Mouse (Mus musculus) megakaryocyte, embryonic 14.5 days (primary cell): Measurements from ENCODE around the gene Tsen34. TPM values are rescaled to one million over a fixed set of nuclear protein-coding genes. Genes with fewer than 3 reads are reported as not detected.
"Not testable (repeated sequence)": the region's sequence is repeated elsewhere in the genome, so short reads cannot be mapped to it uniquely, and the experiment has no call there.

Experiments
- H3K27me3 ChIP-seq: replicated peaks from 2 replicates; pipeline ENCODE3; 2012; ENCODE audit warnings: inconsistent platforms
- H3K36me3 ChIP-seq: replicated peaks from 2 replicates; pipeline ENCODE3; 2012; ENCODE audit warnings: low read length, inconsistent platforms, mixed read lengths
- H3K4me1 ChIP-seq: 2 replicates; pipeline ENCODE4 v1.6.1; 2012; ENCODE audit warnings: inconsistent platforms
- H3K4me3 ChIP-seq: replicated peaks from 2 replicates; pipeline ENCODE3; 2012; ENCODE audit warnings: moderate library complexity, mild to moderate bottlenecking, inconsistent platforms
- H3K9me3 ChIP-seq: 2 replicates; pipeline ENCODE4 v1.6.1; 2012; ENCODE audit warnings: inconsistent platforms
- FLI1 ChIP-seq: IDR thresholded peaks from 2 replicates; pipeline ENCODE4 v1.6.1; 2012; ENCODE audit warnings: low read length, inconsistent platforms, mixed read lengths
- GATA1 ChIP-seq: IDR thresholded peaks from 3 replicates; pipeline ENCODE4 v1.6.1; 2012; ENCODE audit warnings: mixed read lengths, low read length, inconsistent platforms, borderline replicate concordance
- polyA plus RNA-seq: library from polyadenylated mRNA; stranded (reverse); fragments of >175 nt; gene quantifications from 2 replicates; pipeline ENCODE4 v1.2.3, GENCODE M21; 2012; ENCODE audit warnings: low replicate concordance; ENCODE audit not compliant: insufficient read depth

The Tsen34 gene
- polyA plus RNA-seq, 1 experiment: 60.0 TPM

DNA sequence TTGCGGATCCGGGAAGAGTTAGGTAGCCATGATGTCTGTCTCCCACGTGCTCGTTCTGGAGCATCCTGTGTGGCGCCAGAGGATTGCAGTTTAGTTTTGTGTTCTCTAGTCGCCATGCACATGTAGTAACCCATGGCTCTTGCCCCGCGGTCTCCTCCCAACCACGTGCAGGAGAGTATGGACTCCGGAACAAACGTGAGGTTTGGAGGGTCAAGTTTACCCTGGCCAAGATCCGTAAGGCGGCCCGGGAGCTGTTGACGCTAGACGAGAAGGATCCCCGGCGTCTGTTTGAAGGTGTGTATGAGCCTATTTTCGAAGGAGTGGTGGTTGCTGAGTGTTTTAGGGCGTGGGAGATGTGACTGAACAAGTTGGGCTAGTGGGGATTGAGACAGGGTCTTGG lies 11.8 kb downstream of the Tsen34 start:
- H3K36me3 ChIP-seq: peaks cover 44% of the 10 kb centered on the region
- H3K4me1 ChIP-seq: peaks cover 27% of the 10 kb centered on the region
- TF ChIP-seq FLI1 (no peak), GATA1 (no peak)
- peak overlapping the region; percentile 95 for H3K4me3 ChIP-seq
- H3K9me3 ChIP-seq: no peaks in the 10 kb centered on the region
- no peaks in the 10 kb centered on the region for H3K27me3 ChIP-seq

DNA sequence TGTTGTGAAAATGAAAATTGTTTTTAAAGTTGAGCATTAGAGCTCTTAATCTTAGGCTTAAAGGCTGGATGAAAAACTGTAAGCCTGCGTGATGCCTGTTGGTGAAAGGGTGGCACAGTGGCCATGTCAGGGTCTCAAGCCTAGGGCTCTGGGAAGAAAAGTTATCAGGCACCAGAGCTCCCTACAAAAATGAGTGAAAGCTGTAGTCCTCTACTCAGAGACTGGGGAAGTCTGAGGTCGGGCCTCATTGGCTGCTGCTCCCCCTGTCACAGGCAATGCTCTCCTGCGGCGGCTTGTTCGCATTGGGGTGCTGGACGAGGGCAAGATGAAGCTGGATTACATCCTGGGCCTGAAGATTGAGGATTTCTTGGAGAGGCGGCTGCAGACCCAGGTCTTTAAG lies 12.8 kb downstream of the Tsen34 start:
- Histone ChIP-seq H3K36me3 (peaks cover 34% of the 10 kb centered on the region), H3K4me1 (peaks cover 27% of the 10 kb centered on the region), H3K4me3 (peak overlapping the region; percentile 95)
- H3K27me3 ChIP-seq, H3K9me3 ChIP-seq: not testable (repeated sequence)

DNA sequence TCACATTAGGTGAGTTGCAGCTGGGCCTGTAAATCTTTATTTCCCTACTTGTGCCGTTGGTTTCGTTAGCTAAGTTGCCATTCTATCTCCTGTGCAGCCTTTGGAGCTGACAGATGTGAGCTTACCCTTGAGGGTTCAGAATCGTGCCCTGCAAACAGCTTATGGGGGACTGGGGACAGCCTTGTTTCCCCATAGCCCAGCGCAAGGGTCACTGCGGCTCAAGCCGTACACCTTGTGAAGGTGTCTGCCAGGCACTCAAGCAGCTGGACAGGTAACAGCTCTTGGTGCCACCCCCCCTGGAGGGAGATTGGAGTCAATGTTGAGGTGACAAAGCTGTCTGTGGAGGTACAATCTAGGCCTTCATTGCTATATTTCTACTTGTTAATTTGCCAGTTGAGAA lies 13.2 kb downstream of the Tsen34 start:
- peaks cover 33% of the 10 kb centered on the region for H3K36me3 ChIP-seq
- TF ChIP-seq FLI1 (no peak), GATA1 (no peak)
- H3K9me3 ChIP-seq: no peaks in the 10 kb centered on the region
- H3K27me3 ChIP-seq: no peaks in the 10 kb centered on the region
- peak overlapping the region; percentile 85 for H3K4me3 ChIP-seq
- peaks cover 27% of the 10 kb centered on the region for H3K4me1 ChIP-seq

DNA sequence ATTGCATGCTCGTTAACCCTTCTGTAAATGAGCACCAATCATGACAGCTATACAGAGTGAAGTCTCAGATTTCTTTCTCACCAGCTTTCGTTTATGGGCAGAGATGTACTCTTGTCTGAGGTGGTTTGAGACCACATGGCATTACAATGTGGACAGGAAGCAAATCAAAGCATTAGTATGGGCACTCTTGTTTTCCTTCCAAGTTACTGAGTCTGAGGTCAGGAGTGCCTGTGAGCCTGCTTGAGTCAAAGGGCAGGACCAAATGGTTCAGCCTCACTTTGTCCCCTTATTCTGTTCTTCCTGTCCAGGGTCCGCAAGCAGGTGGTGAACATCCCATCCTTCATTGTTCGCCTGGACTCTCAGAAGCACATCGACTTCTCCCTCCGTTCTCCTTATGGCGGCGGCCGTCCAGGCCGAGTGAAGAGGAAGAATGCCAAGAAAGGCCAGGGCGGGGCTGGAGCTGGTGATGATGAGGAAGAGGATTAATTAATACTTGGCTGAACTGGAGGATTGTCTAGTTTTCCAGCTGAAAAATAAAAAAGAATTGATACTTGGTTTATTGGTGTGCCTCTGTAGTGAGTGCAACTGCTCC lies 13.8 kb downstream of the Tsen34 start:
- TF ChIP-seq FLI1: no peak
- TF ChIP-seq GATA1: no peak
- H3K4me3 ChIP-seq: peak overlapping the region; percentile 85

DNA sequence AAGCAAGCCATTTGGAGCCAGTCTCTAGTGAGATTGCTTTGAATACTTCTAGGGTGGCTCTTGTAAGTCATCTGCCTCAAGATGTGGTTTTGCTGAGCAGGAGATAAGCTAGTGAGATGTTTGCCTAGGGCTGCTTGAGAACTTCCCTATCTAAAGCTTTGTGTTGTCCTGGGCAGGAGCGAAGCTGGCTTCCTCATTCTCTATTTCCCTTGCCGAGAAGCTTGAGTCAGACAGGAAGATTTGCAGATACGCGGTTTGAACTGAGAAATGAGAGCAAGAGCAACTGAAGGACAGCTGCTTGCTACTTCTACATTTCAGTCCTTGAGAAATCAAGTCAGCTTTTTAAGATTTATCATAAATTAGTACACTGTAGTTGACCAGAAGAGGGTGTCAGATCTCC lies 14.4 kb downstream of the Tsen34 start:
- H3K27me3 ChIP-seq: no peaks in the 10 kb centered on the region
- peaks cover 26% of the 10 kb centered on the region for H3K36me3 ChIP-seq
- TF ChIP-seq FLI1 (no peak), GATA1 (no peak; the same call in 2 of the 3 replicates)
- H3K4me1 ChIP-seq: peaks cover 27% of the 10 kb centered on the region
- H3K9me3 ChIP-seq: no peaks in the 10 kb centered on the region
- H3K4me3 ChIP-seq: peak overlapping the region; percentile 11

More for the DNA sequence above, 13.8 kb downstream of the Tsen34 start:
- Histone ChIP-seq H3K4me1 (peaks cover 27% of the 10 kb centered on the region), H3K27me3 (no peaks in the 10 kb centered on the region), H3K36me3 (peaks cover 28% of the 10 kb centered on the region), H3K9me3 (no peaks in the 10 kb centered on the region)

DNA sequence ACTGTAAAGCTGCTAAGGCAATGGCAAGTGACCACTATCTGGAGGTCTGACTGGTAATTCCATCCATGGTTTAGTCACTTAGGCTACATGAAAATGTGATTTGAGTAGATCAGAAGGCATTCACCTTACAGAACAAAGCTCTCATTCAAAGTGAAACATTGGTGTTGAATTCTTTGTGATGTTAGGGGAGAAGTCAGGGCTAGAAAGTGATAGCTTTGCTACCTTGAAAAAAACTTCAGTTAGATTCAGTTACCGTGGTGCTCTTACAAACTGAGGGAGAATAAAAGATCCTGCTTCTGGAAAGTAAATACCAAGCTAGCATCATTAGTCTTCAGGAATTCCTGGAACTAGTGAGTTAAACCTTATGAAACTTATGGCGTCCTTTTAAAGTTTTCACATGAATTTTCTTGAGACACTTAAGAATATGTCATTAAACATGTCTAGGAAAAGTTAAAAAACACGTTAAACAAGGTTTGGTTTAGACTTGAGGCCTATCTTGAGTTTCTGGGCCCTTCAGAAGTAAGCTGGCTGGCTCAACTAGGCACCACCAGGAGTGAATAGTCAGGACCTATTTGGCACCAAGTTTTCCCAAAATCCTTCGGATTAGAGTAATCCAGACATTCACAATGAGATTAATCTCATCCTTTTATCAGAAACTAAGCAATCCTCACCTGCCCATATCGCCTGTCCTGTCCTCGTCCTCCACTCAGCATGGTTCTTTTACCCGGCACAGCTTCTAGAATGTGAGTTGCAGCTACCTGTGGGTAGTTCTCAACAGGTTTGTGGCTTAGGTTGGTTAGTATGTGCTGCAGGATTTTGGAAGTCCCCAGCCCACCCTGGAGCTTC lies 15.1 kb downstream of the Tsen34 start:
- Histone ChIP-seq H3K36me3 (peaks cover 26% of the 10 kb centered on the region), H3K27me3 (peaks cover 3% of the 10 kb centered on the region), H3K4me3 (no peak overlapping the region), H3K9me3 (no peaks in the 10 kb centered on the region), H3K4me1 (peaks cover 31% of the 10 kb centered on the region)
- TF ChIP-seq FLI1 (no peak), GATA1 (no peak)

DNA sequence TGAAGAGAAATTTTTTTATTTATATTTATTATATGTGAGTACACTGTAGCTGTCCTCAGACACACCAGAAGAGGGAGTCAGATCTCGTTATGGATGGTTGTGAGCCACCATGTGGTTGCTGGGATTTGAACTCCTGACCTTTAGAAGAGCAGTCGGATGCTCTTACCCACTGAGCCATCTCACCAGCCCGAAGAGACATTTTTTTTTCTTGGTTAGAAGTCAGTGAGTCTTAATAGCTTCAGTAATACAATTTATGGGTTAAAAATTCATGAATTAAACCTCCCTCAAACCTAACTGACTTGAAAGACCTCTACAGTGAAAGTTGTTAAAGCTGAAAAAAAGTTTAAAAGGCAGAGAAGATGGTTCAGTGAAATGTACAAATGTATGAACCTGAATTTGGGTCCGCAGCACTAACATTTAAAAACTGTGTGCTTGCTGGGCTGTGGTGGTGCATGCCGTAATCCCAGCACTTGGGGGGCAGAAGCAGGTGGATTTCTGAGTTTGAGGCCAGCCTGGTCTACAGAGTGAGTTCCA lies 15.9 kb downstream of the Tsen34 start:
- H3K27me3 ChIP-seq, H3K4me3 ChIP-seq, H3K9me3 ChIP-seq: not testable (repeated sequence)
- peaks cover 26% of the 10 kb centered on the region for H3K36me3 ChIP-seq
- peaks cover 35% of the 10 kb centered on the region for H3K4me1 ChIP-seq

DNA sequence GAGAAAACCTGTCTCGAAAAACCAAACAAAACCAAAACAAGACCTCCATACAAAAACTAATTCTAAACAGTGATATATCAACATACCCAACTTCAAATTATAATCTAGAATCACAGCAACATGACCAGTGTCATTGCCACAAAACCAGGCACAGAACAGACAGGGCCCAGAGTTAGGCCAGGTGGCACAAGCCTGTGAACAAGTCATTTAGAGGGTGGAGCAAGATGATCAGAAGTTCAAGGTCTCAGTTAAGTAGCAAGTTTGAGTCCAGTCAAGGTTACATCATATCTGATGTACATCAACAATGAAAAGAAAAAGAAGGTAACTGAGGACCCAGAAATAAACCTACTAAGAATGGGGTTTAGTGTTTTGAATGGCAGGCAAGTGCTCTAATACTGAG lies 16.3 kb downstream of the Tsen34 start:
- TF ChIP-seq FLI1: no peak
- TF ChIP-seq GATA1: no peak
- Histone ChIP-seq H3K27me3 (peaks cover 6% of the 10 kb centered on the region), H3K4me1 (peaks cover 39% of the 10 kb centered on the region), H3K36me3 (peaks cover 26% of the 10 kb centered on the region), H3K9me3 (no peaks in the 10 kb centered on the region), H3K4me3 (no peak overlapping the region)

DNA sequence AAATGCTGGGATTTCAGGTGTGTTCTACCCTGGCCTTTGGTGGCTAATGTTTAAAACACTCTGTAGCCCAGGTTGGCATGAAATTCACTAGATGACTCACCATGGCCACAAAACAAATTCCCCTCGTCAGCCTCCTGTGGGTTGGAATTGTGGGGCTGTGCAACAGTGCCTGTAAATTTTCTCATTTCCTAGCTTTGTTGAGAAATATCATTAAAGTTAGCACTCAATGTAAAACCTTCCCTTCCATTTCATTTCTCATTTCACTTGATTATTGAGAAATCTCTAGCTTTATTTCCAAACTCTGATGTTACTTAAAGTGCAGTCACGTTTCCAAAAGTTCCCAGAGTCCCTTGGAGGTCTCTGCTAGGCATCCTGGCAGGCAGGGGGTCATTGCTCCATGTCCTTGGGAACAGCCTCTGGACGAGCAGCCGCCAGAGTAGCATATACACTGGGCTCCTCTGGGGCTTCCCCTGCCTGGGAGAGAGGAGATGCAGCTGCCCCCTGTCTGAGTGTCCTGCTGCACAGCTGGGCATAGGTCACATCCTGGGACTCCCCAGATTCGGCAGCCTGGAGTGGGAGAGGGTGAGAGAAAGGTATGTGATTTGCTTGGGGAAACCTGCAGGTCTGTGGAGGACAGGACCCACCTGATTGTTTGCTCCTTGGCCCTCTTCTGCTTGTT lies 19.7 kb downstream of the Tsen34 start:
- H3K4me1 ChIP-seq: peaks cover 33% of the 10 kb centered on the region
- no peaks in the 10 kb centered on the region for H3K9me3 ChIP-seq
- TF ChIP-seq GATA1: no peak
- no peak for TF ChIP-seq FLI1
- no peak overlapping the region for H3K4me3 ChIP-seq
- peaks cover 13% of the 10 kb centered on the region for H3K27me3 ChIP-seq
- H3K36me3 ChIP-seq: peaks cover 7% of the 10 kb centered on the region

DNA sequence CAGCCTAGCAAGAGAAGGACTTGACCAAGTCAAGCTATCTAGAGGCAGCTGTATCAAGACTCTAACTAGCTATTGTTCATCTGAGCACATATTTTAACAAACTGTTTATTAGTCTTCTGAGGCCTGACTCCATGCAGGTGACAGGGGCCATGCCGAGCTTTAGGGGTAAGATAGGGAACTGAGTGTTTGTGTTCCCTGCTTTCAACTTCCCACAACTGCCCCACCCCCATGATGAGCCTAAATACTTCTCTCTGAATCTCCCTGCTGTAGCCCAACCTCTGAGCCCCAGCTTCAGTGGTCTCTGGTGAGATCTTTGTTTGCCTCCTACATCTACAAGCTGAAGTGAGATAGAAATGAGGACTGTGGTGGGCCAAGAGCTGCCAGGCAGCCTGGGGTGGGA lies 22.6 kb downstream of the Tsen34 start:
- Histone ChIP-seq H3K9me3 (no peaks in the 10 kb centered on the region), H3K4me3 (no peak overlapping the region), H3K27me3 (peaks cover 13% of the 10 kb centered on the region), H3K36me3 (no peaks in the 10 kb centered on the region), H3K4me1 (peaks cover 31% of the 10 kb centered on the region)
- TF ChIP-seq GATA1 (no peak), FLI1 (no peak)

DNA sequence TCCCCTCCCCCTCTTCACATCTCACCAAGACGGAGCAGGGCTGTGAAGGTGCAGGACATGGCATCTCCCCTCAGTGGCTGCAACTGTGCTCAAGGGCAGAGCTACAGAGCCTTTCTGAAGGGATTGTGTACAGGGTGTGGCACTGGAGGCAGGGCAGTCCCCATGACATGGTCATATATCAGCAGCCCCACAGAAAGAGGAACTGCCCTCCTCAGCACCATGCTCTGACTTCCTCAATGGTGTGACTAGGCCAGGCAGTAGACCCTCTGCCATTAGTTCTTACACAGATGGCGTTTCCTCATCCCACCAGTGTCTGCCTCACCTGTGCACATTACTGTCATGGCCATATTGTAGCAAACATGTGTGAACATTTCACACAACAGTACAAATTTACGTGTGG lies 27.6 kb downstream of the Tsen34 start, which contains the start of gene Pirb:
Pirb (minus strand) TSS at position 124 of the 400 bp plus-strand sequence.
- not testable (repeated sequence) for H3K36me3 ChIP-seq, H3K4me1 ChIP-seq, H3K4me3 ChIP-seq, H3K9me3 ChIP-seq, H3K27me3 ChIP-seq

DNA sequence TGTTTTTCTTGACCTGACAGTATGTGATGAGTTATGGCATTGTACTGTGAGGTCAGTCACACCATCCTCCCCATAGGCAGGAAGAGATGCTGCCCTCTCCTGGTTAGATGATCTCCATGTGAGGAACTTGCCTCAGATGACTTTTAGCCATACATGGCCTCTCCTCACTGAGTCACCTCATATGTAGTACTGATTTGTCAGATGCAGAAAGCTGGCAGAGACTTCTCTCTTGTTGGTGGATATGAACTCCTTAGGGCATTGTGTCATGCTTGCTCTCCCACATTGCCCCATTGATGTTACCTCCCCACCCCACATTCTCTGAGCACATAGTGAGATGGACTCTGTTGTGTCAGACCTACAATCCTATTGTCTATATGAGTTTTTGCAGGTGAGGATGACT lies 32.8 kb downstream of the Tsen34 start:
- not testable (repeated sequence) for H3K4me3 ChIP-seq, H3K27me3 ChIP-seq, H3K9me3 ChIP-seq, H3K4me1 ChIP-seq, H3K36me3 ChIP-seq

DNA sequence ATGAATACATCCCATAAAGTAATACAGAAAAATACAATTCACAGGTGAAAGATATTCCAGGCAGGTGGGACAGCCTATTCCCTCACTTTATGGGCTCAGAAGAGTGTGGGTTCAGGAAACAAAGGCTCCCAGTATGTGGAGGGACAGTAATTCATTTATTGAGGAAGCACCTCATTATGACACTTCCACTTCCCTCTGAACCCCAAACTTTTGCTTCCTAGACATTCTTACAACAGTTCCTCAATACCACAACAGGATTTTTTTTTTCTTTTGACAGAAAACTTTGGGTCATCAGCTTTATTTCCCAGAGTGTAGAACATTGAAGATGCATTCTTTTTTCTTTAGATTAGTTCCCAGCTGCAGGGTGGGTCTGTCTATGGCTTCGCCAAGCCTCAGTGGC lies 40.0 kb downstream of the Tsen34 start:
- not testable (repeated sequence) for H3K4me1 ChIP-seq, H3K27me3 ChIP-seq, H3K4me3 ChIP-seq, H3K9me3 ChIP-seq, H3K36me3 ChIP-seq
